Mouse (Mus musculus) 416B (cell line): ENCODE data around the gene Csmd2.

Source experiments
- DNase-seq: peaks from one replicate; pipeline ENCODE4 v3.0.0; 2011; ENCODE audit warnings: low read depth

Gene Csmd2

GRCm38 (mm10) chr4:128499980-128500379 is 512.3 kb downstream of the Csmd2 start:
- no peak for DNase-seq

- DNase-seq = no peak
Observed at GRCm38 (mm10) chr4:128506878-128507277, 519.2 kb downstream of the Csmd2 start.

- no peak for DNase-seq
Observed at GRCm38 (mm10) chr4:128509885-128510284, 522.2 kb downstream of the Csmd2 start.

- no peak for DNase-seq
Observed at GRCm38 (mm10) chr4:128514496-128514895, 526.8 kb downstream of the Csmd2 start.

GRCm38 (mm10) chr4:128521276-128521675 is 533.6 kb downstream of the Csmd2 start:
- DNase-seq = no peak

GRCm38 (mm10) chr4:128543378-128543777 is 555.7 kb downstream of the Csmd2 start:
- peak; percentile 51 for DNase-seq

GRCm38 (mm10) chr4:128543956-128544486 is 556.4 kb downstream of the Csmd2 start:
- peak; percentile 66 for DNase-seq

GRCm38 (mm10) chr4:128550756-128551155 is 563.1 kb downstream of the Csmd2 start:
- no peak for DNase-seq

- DNase-seq = no peak
Observed at GRCm38 (mm10) chr4:128554198-128554597, 566.5 kb downstream of the Csmd2 start.

- DNase-seq = peak; percentile 7
Observed at GRCm38 (mm10) chr4:128560327-128560726, 572.7 kb downstream of the Csmd2 start.

- DNase-seq = no peak
Observed at GRCm38 (mm10) chr4:128575811-128576210, 588.2 kb downstream of the Csmd2 start.

GRCm38 (mm10) chr4:128579182-128579581 is 591.5 kb downstream of the Csmd2 start:
- peak; percentile 53 for DNase-seq

GRCm38 (mm10) chr4:128593286-128593685 is 605.6 kb downstream of the Csmd2 start:
- DNase-seq = no peak

GRCm38 (mm10) chr4:128594062-128594461 is 606.4 kb downstream of the Csmd2 start:
- DNase-seq = peak; percentile 78

GRCm38 (mm10) chr4:128597801-128598560 is 610.3 kb downstream of the Csmd2 start:
- no peak for DNase-seq

- no peak for DNase-seq
Observed at GRCm38 (mm10) chr4:128606586-128606985, 618.9 kb downstream of the Csmd2 start.

GRCm38 (mm10) chr4:128607661-128608060 is 620.0 kb downstream of the Csmd2 start:
- DNase-seq = no peak

GRCm38 (mm10) chr4:128609276-128609924 is 621.7 kb downstream of the Csmd2 start:
- DNase-seq = no peak

GRCm38 (mm10) chr4:128609925-128610402 is 622.3 kb downstream of the Csmd2 start, which contains the start of gene Zscan20:
Gene Zscan20 (minus strand): TSS chr4:128610098.
- peak; percentile 98 for DNase-seq

GRCm38 (mm10) chr4:128610706-128611105 is 623.0 kb downstream of the Csmd2 start:
- no peak for DNase-seq

- peak; percentile 34 for DNase-seq
Observed at GRCm38 (mm10) chr4:128611726-128612125, 624.1 kb downstream of the Csmd2 start.

- DNase-seq = peak; percentile 83
Observed at GRCm38 (mm10) chr4:128613326-128613725, 625.7 kb downstream of the Csmd2 start.

- peak; percentile 53 for DNase-seq
Observed at GRCm38 (mm10) chr4:128615761-128616160, 628.1 kb downstream of the Csmd2 start.
